In the genomic region with DNA sequence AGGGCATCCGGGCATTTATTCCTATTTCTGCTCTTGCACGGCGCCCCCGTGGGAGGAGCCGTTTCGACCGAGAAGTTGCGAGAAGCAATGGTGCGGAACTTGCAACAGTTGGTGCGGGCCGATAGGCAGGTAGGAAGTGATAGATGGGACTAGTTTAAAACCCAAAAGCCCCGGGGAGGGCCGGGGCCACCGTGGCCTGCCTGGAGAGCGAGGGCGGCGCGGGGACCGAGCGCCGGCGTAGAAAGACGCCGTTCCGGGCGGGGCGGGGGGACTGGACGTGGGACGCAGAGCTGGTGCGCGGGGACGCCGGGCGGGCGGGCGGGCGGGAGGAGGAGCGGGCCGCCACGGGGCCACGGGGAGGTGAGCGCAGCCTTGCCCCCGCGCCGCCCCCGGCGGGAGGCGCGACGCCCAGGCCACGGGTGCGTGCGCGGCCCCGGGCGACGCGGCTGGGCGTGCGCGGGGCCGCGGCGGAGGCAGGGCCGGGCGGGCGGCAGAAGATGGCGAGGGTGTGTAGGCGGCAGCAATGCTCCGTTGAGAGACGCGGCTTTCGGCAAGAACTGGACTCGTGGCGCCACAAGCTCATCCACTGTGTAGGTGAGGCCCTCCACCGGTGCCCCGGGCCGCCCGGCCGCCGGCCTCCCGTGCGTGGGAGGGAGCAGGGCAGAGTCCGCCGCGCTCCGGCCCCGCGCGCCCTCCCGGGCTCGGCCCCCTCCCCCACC, we compare ENCODE assay signal across 8 mouse cellular contexts. TPM values are rescaled to one million over a fixed set of nuclear protein-coding genes. Genes with fewer than 3 reads are reported as not detected.
DNase-seq lines count a peak whose midpoint lies in the region; ATAC-seq and TF ChIP-seq lines count a peak whose summit lies in the region.

Gene Lcor, plus strand, starts transcription at position 448 of the 719 bp plus-strand sequence.

- TF ChIP-seq POLR2A in ES-Bruce4 (IDR thresholded peaks at IDR 0.05; ENCODE audit: insufficient read depth, low read length), result peak; percentile 25
- TF ChIP-seq POLR2A in testis, adult 2 months (IDR thresholded peaks at IDR 0.05; ENCODE audit: control insufficient read depth, low read depth, low read length), result peak; percentile 78

- peak; percentile 92 for ATAC-seq in forebrain, embryonic 13.5 days
- ATAC-seq in liver, postnatal 0 days, result peak; percentile 94
- ATAC-seq in neural tube, embryonic 14.5 days (ENCODE audit: low read depth), result peak; percentile 91

- WGBS in forebrain, embryonic 13.5 days, result under 1% methylated on average over 43 of the region's 92 CpGs
- under 1% methylated on average over 37 of the region's 92 CpGs for WGBS in liver, postnatal 0 days (ENCODE audit: insufficient replicate concordance)
- 0% methylated on average over 67 of the region's 92 CpGs for WGBS in neural tube, embryonic 14.5 days

- no peaks in the 10 kb centered on the region for H3K9me3 ChIP-seq in ES-Bruce4 (replicated peaks; ENCODE audit: control insufficient read depth, insufficient read depth, low read length, poor library complexity, severe bottlenecking)
- no peaks in the 10 kb centered on the region for H3K9me3 ChIP-seq in forebrain, embryonic 13.5 days (replicated peaks)
- H3K9me3 ChIP-seq in liver, postnatal 0 days (ENCODE audit: low read length), result no peaks in the 10 kb centered on the region
- no peaks in the 10 kb centered on the region for H3K9me3 ChIP-seq in neural tube, embryonic 14.5 days (ENCODE audit: control insufficient read depth, low read length)

- no peaks in the 10 kb centered on the region for H3K4me1 ChIP-seq in ES-Bruce4 (ENCODE audit: control insufficient read depth, insufficient read depth, low read length)
- peaks cover 36% of the 10 kb centered on the region for H3K4me1 ChIP-seq in forebrain, embryonic 13.5 days
- peaks cover 17% of the 10 kb centered on the region for H3K4me1 ChIP-seq in liver, postnatal 0 days (ENCODE audit: insufficient read depth)
- peaks cover 25% of the 10 kb centered on the region for H3K4me1 ChIP-seq in neural tube, embryonic 14.5 days (ENCODE audit: control insufficient read depth, insufficient read depth, low read length)
- H3K4me1 ChIP-seq in testis, adult 2 months (ENCODE audit: control insufficient read depth, insufficient read depth, low read length), result peaks cover 7% of the 10 kb centered on the region

- peak within 1 kb of the TSS; percentile 77 for H3K4me3 ChIP-seq in ES-Bruce4 (ENCODE audit: low read depth, low read length)
- H3K4me3 ChIP-seq in forebrain, embryonic 13.5 days, result peak within 1 kb of the TSS; percentile 98
- peak within 1 kb of the TSS; percentile 78 for H3K4me3 ChIP-seq in liver, postnatal 0 days (ENCODE audit: low read depth, low read length)
- peak within 1 kb of the TSS; percentile 88 for H3K4me3 ChIP-seq in neural tube, embryonic 14.5 days (ENCODE audit: low read depth, low read length)
- peak within 1 kb of the TSS; percentile 93 for H3K4me3 ChIP-seq in testis, adult 2 months (ENCODE audit: control insufficient read depth, low read depth, low read length)

- H3K4me2 ChIP-seq in forebrain, embryonic 13.5 days, result peak within 1 kb of the TSS; percentile 69
- H3K4me2 ChIP-seq in liver, postnatal 0 days (ENCODE audit: low read depth, low read length), result peak within 1 kb of the TSS; percentile 94
- peak within 1 kb of the TSS; percentile 73 for H3K4me2 ChIP-seq in neural tube, embryonic 14.5 days (ENCODE audit: low read depth, low read length)

- H3K36me3 ChIP-seq in ES-Bruce4 (ENCODE audit: control insufficient read depth, insufficient read depth, low read length, poor library complexity, severe bottlenecking), result no peaks in the 10 kb centered on the region
- H3K36me3 ChIP-seq in forebrain, embryonic 13.5 days (ENCODE audit: poor library complexity, severe bottlenecking), result no peaks in the 10 kb centered on the region
- peaks cover 6% of the 10 kb centered on the region; the same call in 1 of the 2 replicates for H3K36me3 ChIP-seq in liver, postnatal 0 days (replicated peaks; ENCODE audit: insufficient read depth, low read length)
- H3K36me3 ChIP-seq in neural tube, embryonic 14.5 days (ENCODE audit: control insufficient read depth, insufficient read depth, low read length), result no peaks in the 10 kb centered on the region
- no peaks in the 10 kb centered on the region for H3K36me3 ChIP-seq in testis, adult 2 months (ENCODE audit: control insufficient read depth, insufficient read depth, low read length)

- no peaks in the 10 kb centered on the region for H3K27me3 ChIP-seq in ES-Bruce4 (ENCODE audit: control insufficient read depth, insufficient read depth, low read length, poor library complexity, severe bottlenecking)
- no peaks in the 10 kb centered on the region for H3K27me3 ChIP-seq in forebrain, embryonic 13.5 days
- H3K27me3 ChIP-seq in liver, postnatal 0 days (ENCODE audit: insufficient read depth, low read length), result no peaks in the 10 kb centered on the region
- no peaks in the 10 kb centered on the region for H3K27me3 ChIP-seq in neural tube, embryonic 14.5 days (ENCODE audit: control insufficient read depth, insufficient read depth, low read length)
- no peaks in the 10 kb centered on the region for H3K27me3 ChIP-seq in testis, adult 2 months (ENCODE audit: control insufficient read depth, insufficient read depth, low read length)

- H3K9ac ChIP-seq in ES-Bruce4 (ENCODE audit: low read depth, poor library complexity, severe bottlenecking), result peak within 1 kb of the TSS; percentile 92
- H3K9ac ChIP-seq in forebrain, embryonic 13.5 days, result peak within 1 kb of the TSS; percentile 97
- H3K9ac ChIP-seq in liver, postnatal 0 days (replicated peaks), result peak within 1 kb of the TSS; percentile 91
- peak within 1 kb of the TSS; percentile 95 for H3K9ac ChIP-seq in neural tube, embryonic 14.5 days (replicated peaks; ENCODE audit: low read depth, low read length)

- H3K27ac ChIP-seq in ES-Bruce4 (ENCODE audit: insufficient read depth, low read length), result peak within 1 kb of the TSS; percentile 39
- peak within 1 kb of the TSS; percentile 99 for H3K27ac ChIP-seq in forebrain, embryonic 13.5 days
- peak within 1 kb of the TSS; percentile 99 for H3K27ac ChIP-seq in liver, postnatal 0 days (ENCODE audit: low read depth)
- H3K27ac ChIP-seq in neural tube, embryonic 14.5 days (ENCODE audit: low read depth, low read length), result peak within 1 kb of the TSS; percentile 99
- peak within 1 kb of the TSS; percentile 91 for H3K27ac ChIP-seq in testis, adult 2 months (ENCODE audit: control insufficient read depth, insufficient read depth, low read depth, low read length)

- DNase-seq in c-Kit-positive CD71-positive TER-119-positive erythroid progenitor cells, embryonic 14.5 days (ENCODE audit: low spot score), result peak; percentile 75
- peak; percentile 88 to 91 for DNase-seq in heart, postnatal 10 days
- DNase-seq in layer of hippocampus, adult 11-12 months (ENCODE audit: low spot score), result peak; percentile 81
- DNase-seq in liver, postnatal 0 days, result peak; percentile 84

- TF ChIP-seq CTCF in ES-Bruce4 (IDR thresholded peaks at IDR 0.05; ENCODE audit: low read depth, low read length), result no peak
- TF ChIP-seq CTCF in liver, postnatal 0 days (IDR thresholded peaks at IDR 0.05; ENCODE audit: low read depth), result peak; percentile 26; the same call in 1 of the 2 replicates
- TF ChIP-seq CTCF in testis, adult 2 months (IDR thresholded peaks at IDR 0.05; ENCODE audit: control insufficient read depth, insufficient read depth, insufficient replicate concordance, low read depth, low read length), result no peak

- TF ChIP-seq EP300 in ES-Bruce4 (IDR thresholded peaks at IDR 0.05; ENCODE audit: insufficient read depth, low read depth, low read length), result no peak
- TF ChIP-seq EP300 in liver, postnatal 0 days (IDR thresholded peaks at IDR 0.05; ENCODE audit: low read depth), result no peak

- intact Hi-C loops in heart, postnatal 10 days (cut with DNase I), result no loop called here

RNA-seq across cellular contexts. Expression of gene Lcor, which starts in this region (rescaled TPM):
- 13.4 and 15.6 TPM in 2 replicates for polyA plus RNA-seq in ES-Bruce4 (2011; ENCODE audit: insufficient read depth, insufficient read length, low read depth, missing spikeins)
- polyA plus RNA-seq in forebrain, embryonic 13.5 days (2015; fragmentation: Nextera tagmentation; extraction: Ambion mirVana), result 28.4 and 30.4 TPM in 2 replicates
- total RNA-seq in heart, postnatal 10 days (2021), result 10 to 100 TPM; 13.7 to 13.8 TPM
- 7.9 and 9.0 TPM in 2 replicates for polyA plus RNA-seq in liver, postnatal 0 days (2015; fragmentation: Nextera tagmentation; extraction: Ambion mirVana)
- 19.3 and 23.6 TPM in 2 replicates for polyA plus RNA-seq in neural tube, embryonic 14.5 days (2014; fragmentation: Nextera tagmentation; extraction: Ambion mirVana)
- polyA plus RNA-seq in testis, adult 2 months (2012; rRNA removed), result 1.1 and 1.2 TPM in 2 replicates

Comparison
In these comparisons a context has a peak if more than half of its experiments do, and no peak if none do; other contexts are left out.
1. Peak in every context shown above with its lines: DNase-seq, ATAC-seq, H3K4me3 ChIP-seq and H3K27ac ChIP-seq.
2. H3K27ac ChIP-seq: peak in every context shown above with its lines; median percentile 99 in forebrain, embryonic 13.5 days; 99 in liver, postnatal 0 days; 99 in neural tube, embryonic 14.5 days; 91 in testis, adult 2 months; 39 in ES-Bruce4.